Mouse (Mus musculus) layer of hippocampus, adult 11-12 months (tissue): ENCODE results near the gene Mterf1a.
"Not testable (repeated sequence)": the region's sequence is repeated elsewhere in the genome, so short reads cannot be mapped to it uniquely, and the experiment has no call there.

ENCODE experiments used
- DNase-seq: peaks from one replicate; pipeline ENCODE4 v3.0.0; 2022; ENCODE audit warnings: low spot score

Mterf1a gene

DNA sequence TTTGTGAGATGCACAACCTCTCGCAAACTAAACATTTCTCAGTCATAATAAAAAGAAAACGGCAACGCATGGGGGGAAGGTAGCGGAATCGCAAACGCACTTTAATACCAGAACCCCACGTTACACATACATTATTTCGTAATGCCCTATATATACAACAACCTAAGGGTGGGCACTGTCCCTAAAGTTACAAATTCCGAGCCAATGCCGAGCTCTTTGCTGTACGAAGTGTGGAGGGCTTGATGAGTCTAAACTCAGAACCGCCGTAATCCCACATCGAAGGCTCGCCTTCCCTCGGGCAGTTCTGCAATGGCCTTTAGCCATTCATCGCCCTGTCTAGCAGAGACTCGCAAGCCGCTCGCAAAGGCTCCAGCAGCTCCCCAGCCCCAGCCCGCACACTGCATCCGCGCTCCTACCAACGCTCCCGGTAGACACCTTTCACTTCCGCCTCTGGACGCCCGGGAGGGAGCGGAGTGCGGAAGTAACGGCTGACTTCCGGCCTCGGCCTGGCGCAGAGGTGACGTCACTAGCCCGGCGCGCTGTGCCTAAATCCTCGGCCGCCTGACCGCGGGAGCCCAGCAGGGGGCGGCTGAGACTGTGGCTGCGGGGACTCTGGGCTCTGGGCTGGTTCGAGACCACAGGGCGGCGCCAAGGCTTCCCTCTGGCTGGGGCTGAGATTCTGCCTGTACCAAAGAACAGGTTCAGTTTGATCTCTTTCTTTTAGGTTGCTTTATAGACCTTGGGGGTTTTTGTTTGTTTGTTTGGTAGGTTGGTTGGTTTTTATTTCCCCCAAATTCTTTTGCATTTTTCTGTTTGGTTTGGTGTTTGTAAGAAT, at the start of gene Mterf1a:
Gene Mterf1a, minus strand, starts transcription at position 475 of the 835 bp plus-strand sequence.
- DNase-seq: peak; percentile 42

DNA sequence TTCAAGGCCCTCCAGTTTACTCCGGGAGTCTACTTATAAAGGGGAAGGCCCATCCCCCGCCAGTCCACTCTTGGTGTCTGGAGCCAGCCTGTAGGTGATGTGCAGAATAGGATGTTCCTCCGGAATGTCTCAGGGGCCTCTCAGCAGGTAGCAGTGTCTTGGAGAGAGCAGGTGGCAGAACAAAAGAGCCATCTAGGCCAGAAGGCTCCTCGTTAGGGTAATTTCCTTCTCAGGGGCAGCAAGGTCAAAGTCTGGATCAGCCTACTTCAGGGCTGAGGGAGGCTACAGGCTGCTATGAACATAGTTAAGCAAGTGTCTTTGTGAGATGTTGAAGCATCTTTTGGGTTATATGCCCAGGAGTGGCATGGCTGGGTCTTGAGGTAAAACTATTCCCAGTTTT, 49.4 kb upstream of the Mterf1a start:
- DNase-seq: not testable (repeated sequence)

DNA sequence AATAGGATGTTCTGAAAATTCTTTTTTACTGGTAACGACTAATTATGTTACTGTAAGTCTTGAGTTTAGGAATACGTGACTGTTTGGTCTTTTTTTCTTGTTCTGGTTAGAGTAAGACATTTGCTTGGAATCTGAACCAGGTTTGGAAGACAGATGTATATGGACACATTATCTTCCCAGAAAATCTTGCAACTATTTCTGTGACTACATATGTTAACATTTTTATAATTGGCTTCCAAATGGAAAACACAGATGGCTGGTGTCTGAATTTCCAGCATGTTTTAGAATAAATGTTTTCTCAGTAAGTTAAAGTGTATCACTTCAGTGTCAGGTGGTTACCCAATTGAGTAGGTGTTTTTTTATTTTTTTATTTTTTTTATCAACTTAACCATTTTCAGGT, 47.5 kb upstream of the Mterf1a start:
- peak; percentile 48 for DNase-seq

DNA sequence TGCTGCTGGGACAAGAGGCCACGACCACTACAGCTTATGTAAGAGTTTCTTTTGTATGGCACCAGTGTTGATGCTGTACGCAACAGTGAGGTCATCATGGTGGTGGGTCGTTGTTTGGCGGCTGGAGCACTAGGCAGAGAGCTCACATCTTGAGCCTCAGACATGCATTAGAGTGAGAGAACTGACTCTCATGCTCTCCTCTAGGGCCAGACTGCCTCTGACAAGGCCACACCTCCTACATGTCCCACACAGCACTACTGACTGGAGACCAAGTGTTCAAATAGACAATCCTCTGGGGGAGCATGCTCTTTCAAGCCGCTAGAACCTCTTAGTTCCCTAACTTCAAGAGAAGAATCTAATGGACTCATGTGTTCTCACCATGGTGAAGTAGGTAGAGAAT, 45.6 kb upstream of the Mterf1a start:
- DNase-seq: no peak

DNA sequence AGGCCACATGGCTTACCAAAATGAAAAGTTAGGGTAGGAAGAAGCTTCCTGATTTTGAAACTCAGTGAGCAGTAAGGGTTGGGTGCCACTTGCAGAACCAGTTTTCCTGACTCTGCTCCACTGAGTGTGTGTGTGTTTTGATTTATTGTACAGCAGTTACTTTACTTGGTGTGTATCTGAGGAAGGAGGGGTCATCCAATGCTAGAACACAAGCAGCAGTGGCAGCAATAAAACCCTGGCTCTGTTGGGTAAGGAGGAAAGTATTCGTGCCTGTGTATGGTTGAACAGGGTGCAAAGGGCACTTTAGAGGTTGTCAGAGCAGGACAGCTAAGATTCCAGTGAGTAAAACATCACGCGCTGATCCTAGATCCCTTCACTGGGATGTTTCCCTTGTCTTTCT, 45.2 kb upstream of the Mterf1a start:
- no peak for DNase-seq

DNA sequence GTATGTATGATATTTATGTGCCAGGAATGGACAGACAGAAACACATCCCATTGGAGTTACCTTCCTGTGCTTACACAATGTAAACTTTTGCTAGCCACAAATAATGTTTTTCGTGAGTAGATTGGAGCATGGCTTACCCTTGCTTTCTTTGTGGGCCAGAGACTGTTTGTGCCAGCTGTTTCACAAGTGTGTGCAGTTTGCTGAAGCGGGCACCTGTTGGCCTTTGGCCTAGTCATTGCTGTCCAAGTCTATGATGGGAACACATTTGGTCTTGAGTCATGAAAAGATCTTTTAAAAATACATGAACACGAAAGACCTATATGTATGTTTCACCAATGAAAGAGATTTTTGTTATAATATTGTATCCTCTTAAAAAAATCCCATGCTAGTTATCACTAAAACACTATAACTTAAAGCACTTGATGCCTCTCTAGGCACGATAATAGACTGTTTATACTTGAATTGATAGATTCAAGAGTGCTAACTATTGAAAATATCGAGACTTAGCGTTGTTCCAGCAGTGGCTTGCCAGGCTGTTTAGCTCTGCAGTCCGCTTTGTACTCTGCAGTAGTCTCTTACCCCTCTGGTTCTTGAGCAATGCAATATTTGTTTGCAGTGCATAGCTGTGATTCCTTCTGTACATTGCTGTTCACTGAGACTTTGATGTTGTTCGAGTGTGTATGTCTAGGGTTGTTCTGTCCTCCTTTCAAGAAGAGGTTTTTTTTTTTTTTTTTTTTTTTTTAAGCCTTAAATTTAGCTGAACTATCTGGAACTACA, 42.2 kb upstream of the Mterf1a start:
- no peak for DNase-seq

DNA sequence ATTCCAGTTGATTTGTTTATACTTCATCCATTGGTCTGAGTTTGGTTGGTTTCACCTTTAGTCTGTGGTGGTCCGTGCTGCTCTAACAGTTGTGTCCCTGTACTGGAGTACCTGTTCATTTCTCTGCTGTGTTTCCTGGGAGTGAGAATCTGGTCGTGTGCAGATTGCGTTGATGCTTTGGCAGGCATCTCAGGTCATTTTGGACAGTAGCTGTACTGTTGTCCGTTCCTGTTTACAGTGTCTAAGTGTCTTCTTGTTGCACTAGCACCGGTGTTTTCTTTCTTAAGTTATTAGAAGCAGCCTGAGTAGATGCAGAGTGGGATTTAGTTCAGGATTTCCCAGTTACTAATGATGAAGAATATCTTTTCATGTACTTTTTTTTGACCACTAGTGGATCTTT, 41.5 kb upstream of the Mterf1a start:
- DNase-seq: no peak

DNA sequence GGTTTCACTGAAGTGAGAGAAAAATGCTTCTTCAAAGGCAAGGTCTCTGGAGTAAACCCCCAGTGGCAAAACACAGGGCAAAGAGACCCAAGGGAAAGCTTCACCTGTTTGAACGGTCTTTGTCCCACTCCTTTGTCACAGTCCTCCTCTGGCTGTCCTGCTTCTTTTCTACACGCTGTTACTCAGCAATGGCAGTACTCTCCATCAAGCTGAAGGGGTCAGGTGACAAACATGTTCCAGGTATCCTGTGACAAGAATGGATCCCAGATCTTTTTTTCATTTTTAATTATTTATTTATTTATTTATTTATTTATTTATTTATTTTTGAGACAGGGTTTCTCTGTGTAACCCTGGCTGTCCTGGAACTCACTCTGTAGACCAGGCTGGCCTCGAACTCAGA, 39.8 kb upstream of the Mterf1a start:
- DNase-seq: no peak

DNA sequence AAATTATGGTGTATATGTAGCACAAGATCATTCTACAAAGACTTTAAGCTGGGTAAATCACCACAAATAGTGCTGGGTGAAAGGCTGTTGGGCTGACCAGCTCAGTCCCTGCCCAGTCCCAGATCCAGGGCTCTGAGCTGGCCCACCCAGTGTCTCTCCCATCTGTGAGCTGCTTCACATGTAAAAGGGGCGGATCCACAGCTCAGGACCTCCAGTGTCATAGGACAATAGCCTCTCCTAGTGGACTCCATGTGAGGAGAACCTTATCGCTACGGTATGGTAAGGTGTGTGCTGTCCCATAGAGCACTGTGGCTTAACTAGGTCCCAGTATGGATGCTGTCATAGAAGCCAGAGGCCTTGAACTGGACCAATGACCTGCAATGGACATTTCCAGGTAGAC, 37.9 kb upstream of the Mterf1a start:
- DNase-seq: no peak

DNA sequence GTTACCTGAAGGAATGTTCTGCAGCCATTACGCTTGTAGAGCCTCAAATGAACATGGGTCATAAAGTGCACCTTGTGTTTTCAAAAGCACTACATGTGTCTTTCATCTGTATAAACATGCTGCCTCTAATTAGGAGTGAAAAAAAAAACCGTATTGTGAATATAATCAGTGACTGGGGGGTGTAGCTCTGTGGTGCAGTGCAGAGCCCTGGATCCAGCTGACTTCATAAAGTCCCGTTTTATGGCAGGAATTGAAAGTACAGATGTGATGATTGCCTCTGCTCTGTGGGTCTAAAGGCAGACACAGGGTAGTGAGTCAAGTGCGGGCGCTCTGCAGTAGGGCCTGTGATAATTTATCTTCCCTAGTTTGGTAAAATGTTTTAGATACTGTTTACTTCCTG, 37.0 kb upstream of the Mterf1a start:
- no peak for DNase-seq

DNA sequence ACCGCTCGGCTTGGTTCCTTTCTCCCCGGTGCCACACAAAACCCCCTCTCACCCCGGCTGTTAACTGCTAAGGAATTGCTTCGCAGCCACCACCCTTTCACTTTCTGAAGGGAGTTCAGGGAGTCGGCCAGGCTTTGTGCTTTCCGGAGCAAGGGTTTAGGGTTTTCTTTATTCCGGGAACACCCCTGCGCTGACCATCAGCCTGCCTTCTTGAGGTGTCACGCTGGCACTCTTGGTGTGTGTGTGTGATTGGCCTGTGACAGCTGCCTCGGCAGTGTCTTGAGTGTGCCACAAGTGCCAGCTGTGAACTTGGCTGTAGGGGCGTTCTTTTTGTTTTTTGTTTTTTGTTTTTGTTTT, 34.9 kb upstream of the Mterf1a start:
- DNase-seq: no peak

DNA sequence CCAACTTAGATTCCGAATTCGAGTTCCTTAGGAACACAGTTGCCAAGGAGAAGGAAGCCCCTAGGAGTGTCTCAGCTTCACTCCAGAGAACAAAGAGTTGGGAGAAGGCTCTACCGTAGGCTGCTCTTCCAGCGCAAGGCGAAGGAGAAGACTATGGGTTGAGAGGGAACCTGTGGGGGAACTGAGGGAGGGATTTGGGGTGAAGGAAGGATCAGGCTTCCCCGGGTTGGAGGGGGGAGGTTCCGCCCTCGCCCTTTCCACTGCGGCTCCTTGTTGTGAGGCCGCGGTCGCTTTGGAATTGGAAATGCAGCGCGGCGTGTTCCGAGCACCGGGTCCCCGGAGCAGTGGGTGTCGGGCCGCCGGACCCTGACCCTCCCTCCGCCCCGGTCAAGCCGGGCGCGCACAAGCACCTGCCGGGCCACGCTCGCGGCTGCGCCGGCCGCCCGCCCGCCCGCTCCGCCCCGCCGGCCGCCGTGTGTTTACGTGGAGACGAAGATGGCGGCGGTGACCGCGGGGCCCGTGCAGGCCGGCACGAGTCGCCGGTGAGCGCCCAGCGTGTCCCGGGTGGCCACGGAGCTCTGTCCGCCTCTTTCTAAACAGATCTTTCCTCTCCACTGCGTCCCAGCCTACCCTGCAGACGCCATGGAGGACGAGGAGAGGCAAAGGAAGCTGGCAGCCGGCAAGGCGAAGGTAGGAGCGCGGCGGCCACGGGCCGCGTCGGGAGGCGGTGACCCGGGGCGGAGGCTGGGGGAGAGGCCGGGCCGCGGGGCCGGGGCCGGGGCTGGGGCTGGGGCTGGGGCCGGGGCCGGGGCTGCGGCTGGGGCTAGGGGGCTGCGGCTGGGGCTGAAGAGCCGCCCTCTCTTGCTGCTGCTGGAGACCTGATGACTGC, 34.3 kb upstream of the Mterf1a start, which contains the start of gene Akap9:
Gene Akap9, plus strand, starts transcription at position 254 of the 889 bp plus-strand sequence.
- peak; percentile 55 for DNase-seq

DNA sequence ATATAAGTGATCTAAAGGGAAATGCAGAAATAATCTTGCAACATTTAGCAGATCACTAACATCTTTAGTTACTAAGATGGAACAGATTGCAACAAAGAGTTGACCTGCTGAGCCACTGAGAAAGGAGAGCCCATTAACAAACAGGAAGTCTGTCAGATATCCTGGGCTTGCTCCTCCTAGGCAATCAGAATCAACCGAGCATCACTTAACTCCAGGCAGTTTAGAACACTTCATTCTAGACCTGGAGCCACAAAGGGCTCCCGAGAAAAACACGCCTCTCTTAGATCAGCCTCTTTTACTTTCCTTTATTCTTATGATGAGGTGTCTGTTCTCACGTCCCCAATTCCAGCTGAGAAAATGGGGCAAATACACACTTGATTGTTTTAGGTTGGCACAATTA, 32.9 kb upstream of the Mterf1a start:
- no peak for DNase-seq

DNA sequence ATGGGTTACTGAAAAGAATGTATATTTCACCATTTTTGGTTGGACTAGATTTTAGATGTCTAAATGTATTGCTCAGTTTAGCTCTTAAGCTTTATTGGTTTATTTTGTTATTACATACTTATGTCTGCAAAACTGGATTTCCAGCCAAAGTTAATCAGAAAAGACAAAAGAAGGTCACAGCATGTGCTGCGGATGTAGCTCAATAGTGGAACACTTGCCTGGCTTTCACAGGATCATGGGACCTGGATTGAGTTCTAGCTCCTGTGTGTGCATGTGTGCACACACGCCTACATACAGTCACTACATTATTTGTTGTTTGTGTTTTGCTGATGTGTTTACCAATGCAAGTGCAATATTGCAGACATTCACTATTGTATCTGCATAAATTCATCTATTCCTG, 28.6 kb upstream of the Mterf1a start:
- DNase-seq: no peak

DNA sequence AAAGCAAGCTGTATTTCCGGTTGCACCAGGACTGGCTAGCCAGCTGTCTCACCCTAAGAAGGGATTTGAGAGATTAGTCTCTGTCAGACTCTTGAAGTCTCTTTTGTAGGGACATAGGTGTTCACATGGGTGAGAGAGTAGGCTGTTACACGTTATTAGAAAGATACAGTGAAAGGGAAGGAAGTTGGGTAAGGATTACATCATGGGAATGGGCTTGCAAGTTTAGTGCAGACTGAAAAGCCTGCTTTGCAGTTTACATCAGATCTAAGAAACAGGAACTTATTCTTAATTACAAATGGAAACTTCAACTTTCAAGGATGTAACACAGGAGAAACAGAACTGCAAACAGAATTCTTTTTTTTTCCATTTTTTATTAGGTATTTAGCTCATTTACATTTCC, 11.7 kb upstream of the Mterf1a start:
- no peak for DNase-seq

DNA sequence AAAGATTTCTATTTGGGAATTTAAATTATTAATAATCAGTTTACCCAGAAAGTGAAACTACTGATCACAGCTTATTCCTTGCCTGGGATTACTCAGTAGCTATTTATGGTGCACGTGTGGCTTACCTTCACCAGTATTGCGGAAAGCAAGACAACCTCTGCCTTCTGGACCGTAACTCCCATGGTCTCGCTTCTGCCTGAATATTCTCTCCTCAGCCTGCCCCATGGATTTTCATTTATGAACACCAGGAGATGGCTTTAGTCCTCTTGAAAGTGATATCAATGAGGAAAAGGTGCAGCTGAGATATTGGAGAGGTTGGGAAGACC, 524 bp upstream of the Mterf1a start:
- DNase-seq: not testable (repeated sequence)

DNA sequence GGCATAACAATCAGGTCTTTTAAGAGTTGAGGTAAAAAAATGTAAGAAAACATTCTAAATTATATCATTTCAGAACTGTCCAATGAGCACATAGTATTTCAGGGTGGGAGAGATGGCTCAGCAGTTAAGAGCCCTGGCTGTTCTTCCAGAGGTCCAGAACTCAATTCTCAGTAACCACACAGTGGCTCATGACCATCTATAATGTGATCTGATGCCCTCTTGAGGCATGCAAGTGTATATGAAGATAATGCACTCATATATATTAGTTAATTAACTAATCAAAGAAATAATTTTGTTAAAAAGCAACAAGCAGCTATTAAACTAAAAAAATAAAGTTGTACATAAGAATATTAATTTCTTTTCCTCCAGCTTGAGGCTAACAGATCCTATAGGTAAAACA, 4.5 kb downstream of the Mterf1a start:
- no peak for DNase-seq

DNA sequence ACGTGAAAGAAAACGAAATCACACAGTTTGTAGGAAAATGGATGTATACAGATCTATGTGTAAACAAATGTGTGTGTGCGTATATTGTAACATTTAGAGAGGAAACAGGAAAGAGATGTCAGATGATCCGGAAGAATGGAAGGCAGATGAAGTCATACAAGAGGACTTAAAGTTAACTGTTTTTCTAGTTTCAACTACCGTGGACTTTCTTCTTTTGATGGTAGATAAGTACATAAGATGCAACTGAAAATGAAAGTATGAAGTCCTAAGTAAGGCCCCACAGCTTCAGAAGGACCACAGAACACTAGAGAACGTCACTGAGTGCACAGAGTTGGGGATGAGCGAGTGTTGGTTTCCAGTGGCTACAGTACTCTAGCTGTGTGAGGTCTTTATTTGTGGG, 6.9 kb downstream of the Mterf1a start:
- DNase-seq: not testable (repeated sequence)

DNA sequence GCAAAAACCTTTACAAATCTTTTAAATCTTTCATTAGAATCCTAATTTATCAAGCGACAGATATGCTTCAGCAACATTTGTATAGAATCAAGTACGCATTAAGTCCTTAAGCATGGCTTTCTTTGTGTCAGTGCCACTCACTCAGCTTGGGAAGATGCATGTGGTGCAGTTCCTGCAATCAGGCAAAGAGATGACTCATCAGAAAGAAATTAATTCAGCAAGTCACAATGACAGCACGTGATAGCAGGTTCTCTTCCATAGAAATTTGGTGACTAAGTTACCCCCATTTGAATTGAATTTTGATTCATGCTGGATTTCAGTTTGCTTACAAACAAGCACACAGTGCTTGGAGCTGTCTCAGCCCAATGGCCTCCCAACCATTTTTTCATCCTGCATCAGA, 20.2 kb downstream of the Mterf1a start:
- no peak for DNase-seq

DNA sequence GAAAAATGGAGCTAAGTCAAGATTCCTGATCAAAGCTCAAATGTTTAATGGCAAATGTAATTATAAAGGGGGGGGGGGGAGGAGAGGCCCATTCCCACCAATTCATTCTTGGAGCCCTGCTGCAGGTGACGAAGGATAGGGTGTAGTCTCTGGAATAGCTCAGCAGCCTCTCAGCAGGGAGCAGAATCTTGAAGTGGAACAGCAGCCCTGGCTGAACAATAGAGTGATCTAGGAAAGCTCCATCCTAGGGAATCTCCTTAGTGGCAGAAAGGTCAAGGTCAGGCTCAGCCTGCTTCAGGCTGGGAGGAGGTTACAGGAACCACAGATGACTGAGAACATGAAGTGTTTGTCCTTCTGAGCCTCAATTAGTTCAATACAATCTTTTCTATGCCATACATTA, 21.4 kb downstream of the Mterf1a start:
- DNase-seq: no peak

DNA sequence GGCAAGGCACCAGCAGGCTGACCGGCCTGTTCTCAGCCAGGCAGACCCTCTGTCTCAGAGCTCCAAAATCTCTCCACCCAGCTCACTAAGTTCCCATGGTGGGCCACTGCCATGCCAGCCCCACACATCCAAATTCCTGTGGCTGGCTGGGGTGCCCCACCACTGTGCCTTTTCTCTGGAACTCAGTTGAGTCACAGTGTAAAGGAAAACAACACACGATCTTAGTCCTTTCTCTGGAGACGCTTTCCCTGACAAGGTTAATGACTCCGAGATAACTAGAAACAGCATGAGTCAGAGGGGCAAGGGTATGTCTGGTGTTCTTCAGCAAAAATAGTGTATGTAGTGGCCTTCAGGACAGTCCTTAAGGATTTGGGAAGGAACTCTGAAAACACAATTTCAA, 23.6 kb downstream of the Mterf1a start:
- DNase-seq: no peak

DNA sequence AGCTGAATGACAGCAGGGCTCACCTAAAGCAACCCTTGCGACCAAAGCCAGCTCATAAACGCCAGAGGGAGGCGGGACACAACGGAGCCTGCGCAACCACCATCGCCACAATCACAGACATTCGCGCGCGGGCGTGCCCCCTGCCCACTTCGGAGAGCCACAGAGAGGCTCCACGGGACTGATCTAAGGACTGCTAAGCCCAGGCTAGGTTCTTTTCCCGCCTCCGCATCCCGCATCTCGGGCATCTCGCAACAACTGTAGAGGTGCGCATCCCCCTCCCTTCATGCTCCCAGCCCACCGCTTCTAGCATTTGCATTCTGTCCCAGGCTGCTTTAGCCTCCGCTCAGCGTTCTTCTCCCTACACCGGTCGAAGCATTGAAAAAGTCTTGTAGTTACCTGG, 48.7 kb downstream of the Mterf1a start, which contains the start of gene Lrrd1:
Gene Lrrd1, plus strand, starts transcription at position 148 of the 400 bp plus-strand sequence.
- no peak for DNase-seq
